Mouse (Mus musculus): ENCODE measurements around the gene Selenom. TPM values are rescaled to one million over a fixed set of nuclear protein-coding genes. Genes with fewer than 3 reads are reported as not detected.

The Selenom gene
- polyA plus RNA-seq, 1 experiment from 2014 or later: 215 TPM

- ATAC-seq (ENCODE audit: low read depth): peak; percentile 14; the same call in 1 of the 2 replicates
- Histone ChIP-seq H3K9ac (ENCODE audit: low read depth, low read length) (peak overlapping the region; percentile 54), H3K4me3 (ENCODE audit: low read depth, low read length) (peak overlapping the region; percentile 40), H3K9me3 (ENCODE audit: control insufficient read depth, low read length) (no peaks in the 10 kb centered on the region), H3K27me3 (replicated peaks; ENCODE audit: control insufficient read depth, insufficient read depth, low read length) (peaks cover 12% of the 10 kb centered on the region; the same call in 1 of the 2 replicates), H3K4me2 (ENCODE audit: low read depth, low read length) (peak overlapping the region; percentile 84), H3K36me3 (ENCODE audit: control insufficient read depth, insufficient read depth, low read length) (peaks cover 34% of the 10 kb centered on the region), H3K4me1 (ENCODE audit: control insufficient read depth, insufficient read depth, low read length) (peaks cover 17% of the 10 kb centered on the region), H3K27ac (replicated peaks; ENCODE audit: low read depth, low read length) (no peak overlapping the region)
- WGBS: 1% methylated on average over 50 of the region's 50 CpGs
- peak; percentile 60 for DNase-seq (ENCODE audit: low spot score)
Measured at GRCm38 (mm10) chr11:3516859-3517845, 2.7 kb downstream of the Selenom start.

- 50% methylated on average over 13 of the region's 13 CpGs for WGBS
- Histone ChIP-seq H3K9me3 (ENCODE audit: control insufficient read depth, low read length) (no peaks in the 10 kb centered on the region), H3K9ac (ENCODE audit: low read depth, low read length) (no peak overlapping the region; the same call in 1 of the 2 replicates), H3K4me1 (ENCODE audit: control insufficient read depth, insufficient read depth, low read length) (peaks cover 17% of the 10 kb centered on the region), H3K4me3 (ENCODE audit: low read depth, low read length) (peak overlapping the region; percentile 40), H3K36me3 (ENCODE audit: control insufficient read depth, insufficient read depth, low read length) (peaks cover 43% of the 10 kb centered on the region), H3K27me3 (replicated peaks; ENCODE audit: control insufficient read depth, insufficient read depth, low read length) (peaks cover 12% of the 10 kb centered on the region; the same call in 1 of the 2 replicates), H3K4me2 (ENCODE audit: low read depth, low read length) (peak overlapping the region; percentile 84), H3K27ac (replicated peaks; ENCODE audit: low read depth, low read length) (no peak overlapping the region)
- ATAC-seq (ENCODE audit: low read depth): peak; percentile 9; the same call in 1 of the 2 replicates
- no peak for DNase-seq (ENCODE audit: low spot score)
Measured at GRCm38 (mm10) chr11:3517846-3518732, 3.6 kb downstream of the Selenom start.

- H3K4me2 ChIP-seq (ENCODE audit: low read depth, low read length): no peak overlapping the region
- no peak overlapping the region for H3K4me3 ChIP-seq (ENCODE audit: low read depth, low read length)
- DNase-seq (ENCODE audit: low spot score) (no peak), ATAC-seq (ENCODE audit: low read depth) (no peak)
- 70% methylated on average over 4 of the region's 4 CpGs for WGBS
- peaks cover 54% of the 10 kb centered on the region for H3K36me3 ChIP-seq (ENCODE audit: control insufficient read depth, insufficient read depth, low read length)
- H3K27ac ChIP-seq (replicated peaks; ENCODE audit: low read depth, low read length): no peak overlapping the region
- no peaks in the 10 kb centered on the region for H3K9me3 ChIP-seq (ENCODE audit: control insufficient read depth, low read length)
- peaks cover 12% of the 10 kb centered on the region; the same call in 1 of the 2 replicates for H3K27me3 ChIP-seq (replicated peaks; ENCODE audit: control insufficient read depth, insufficient read depth, low read length)
- H3K4me1 ChIP-seq (ENCODE audit: control insufficient read depth, insufficient read depth, low read length): peaks cover 17% of the 10 kb centered on the region
- no peak overlapping the region for H3K9ac ChIP-seq (ENCODE audit: low read depth, low read length)
Measured at GRCm38 (mm10) chr11:3519051-3519726, 4.7 kb downstream of the Selenom start.

- H3K4me2 ChIP-seq (ENCODE audit: low read depth, low read length): no peak overlapping the region
- H3K36me3 ChIP-seq (ENCODE audit: control insufficient read depth, insufficient read depth, low read length): peaks cover 61% of the 10 kb centered on the region
Measured at GRCm38 (mm10) chr11:3519756-3520398, 5.4 kb downstream of the Selenom start.

GRCm38 (mm10) chr11:3520919-3521318, 6.4 kb downstream of the Selenom start:
- Histone ChIP-seq H3K36me3 (ENCODE audit: control insufficient read depth, insufficient read depth, low read length) (peaks cover 71% of the 10 kb centered on the region), H3K4me2 (ENCODE audit: low read depth, low read length) (no peak overlapping the region), H3K4me1 (ENCODE audit: control insufficient read depth, insufficient read depth, low read length) (peaks cover 14% of the 10 kb centered on the region), H3K27ac (replicated peaks; ENCODE audit: low read depth, low read length) (no peak overlapping the region), H3K9ac (ENCODE audit: low read depth, low read length) (no peak overlapping the region), H3K4me3 (ENCODE audit: low read depth, low read length) (no peak overlapping the region), H3K27me3 (replicated peaks; ENCODE audit: control insufficient read depth, insufficient read depth, low read length) (peaks cover 12% of the 10 kb centered on the region; the same call in 1 of the 2 replicates), H3K9me3 (ENCODE audit: control insufficient read depth, low read length) (no peaks in the 10 kb centered on the region)
- ATAC-seq (ENCODE audit: low read depth) (no peak), DNase-seq (ENCODE audit: low spot score) (no peak)
- WGBS: 78% methylated on average over 14 of the region's 14 CpGs

More at GRCm38 (mm10) chr11:3519756-3520398, 5.4 kb downstream of the Selenom start:
- Histone ChIP-seq H3K9ac (ENCODE audit: low read depth, low read length) (no peak overlapping the region), H3K9me3 (ENCODE audit: control insufficient read depth, low read length) (no peaks in the 10 kb centered on the region), H3K27me3 (replicated peaks; ENCODE audit: control insufficient read depth, insufficient read depth, low read length) (peaks cover 12% of the 10 kb centered on the region; the same call in 1 of the 2 replicates), H3K4me3 (ENCODE audit: low read depth, low read length) (no peak overlapping the region), H3K27ac (replicated peaks; ENCODE audit: low read depth, low read length) (no peak overlapping the region), H3K4me1 (ENCODE audit: control insufficient read depth, insufficient read depth, low read length) (peaks cover 17% of the 10 kb centered on the region)
- 78% methylated on average over 11 of the region's 11 CpGs for WGBS
- DNase-seq (ENCODE audit: low spot score) (no peak), ATAC-seq (ENCODE audit: low read depth) (no peak)

- H3K27me3 ChIP-seq (replicated peaks; ENCODE audit: control insufficient read depth, insufficient read depth, low read length): peaks cover 5% of the 10 kb centered on the region; the same call in 1 of the 2 replicates
- no peak for ATAC-seq (ENCODE audit: low read depth)
- peaks cover 9% of the 10 kb centered on the region for H3K4me1 ChIP-seq (ENCODE audit: control insufficient read depth, insufficient read depth, low read length)
- H3K4me2 ChIP-seq (ENCODE audit: low read depth, low read length): no peak overlapping the region
- H3K4me3 ChIP-seq (ENCODE audit: low read depth, low read length): no peak overlapping the region
- H3K27ac ChIP-seq (replicated peaks; ENCODE audit: low read depth, low read length): no peak overlapping the region
- no peak for DNase-seq (ENCODE audit: low spot score)
- WGBS: 87% methylated on average over 23 of the region's 23 CpGs
- no peaks in the 10 kb centered on the region for H3K9me3 ChIP-seq (ENCODE audit: control insufficient read depth, low read length)
- peaks cover 78% of the 10 kb centered on the region for H3K36me3 ChIP-seq (ENCODE audit: control insufficient read depth, insufficient read depth, low read length)
- H3K9ac ChIP-seq (ENCODE audit: low read depth, low read length): no peak overlapping the region
Measured at GRCm38 (mm10) chr11:3521339-3522224, 7.1 kb downstream of the Selenom start.

- WGBS: 91% methylated on average over 17 of the region's 17 CpGs
- ATAC-seq (ENCODE audit: low read depth): no peak
- no peak overlapping the region for H3K27ac ChIP-seq (replicated peaks; ENCODE audit: low read depth, low read length)
Measured at GRCm38 (mm10) chr11:3522285-3523000, 8.0 kb downstream of the Selenom start.

More at GRCm38 (mm10) chr11:3522285-3523000, 8.0 kb downstream of the Selenom start:
- Histone ChIP-seq H3K9ac (ENCODE audit: low read depth, low read length) (no peak overlapping the region), H3K4me1 (ENCODE audit: control insufficient read depth, insufficient read depth, low read length) (0 out of 2 replicates have a peak, but pooled peaks cover under 1% of the 10 kb centered on the region), H3K9me3 (ENCODE audit: control insufficient read depth, low read length) (no peaks in the 10 kb centered on the region), H3K4me2 (ENCODE audit: low read depth, low read length) (no peak overlapping the region), H3K36me3 (ENCODE audit: control insufficient read depth, insufficient read depth, low read length) (peaks cover 87% of the 10 kb centered on the region), H3K27me3 (replicated peaks; ENCODE audit: control insufficient read depth, insufficient read depth, low read length) (no peaks in the 10 kb centered on the region), H3K4me3 (ENCODE audit: low read depth, low read length) (no peak overlapping the region)
- DNase-seq (ENCODE audit: low spot score): no peak

Data from embryonic facial prominence, embryonic 14.5 days (tissue).